Mouse (Mus musculus) midbrain, embryonic 15.5 days (tissue): ENCODE measurements at regions not wholly inside any gene's neighbourhood (a gene's known extent, or its start where the extent isn't known, plus 50 kb on each side); places are given as distances from the start of the nearest gene placed in this dataset.

Experiments
- ATAC-seq: fragments of 200-750 bp; cut with Nextera tagmentation; replicated peaks from 2 replicates; pipeline ENCODE4 v1.8.0; 2017; ENCODE audit warnings: moderate TSS enrichment
- H3K27ac ChIP-seq: fragments of 300-500 bp; sonication (generic); 2 replicates; pipeline ENCODE4 v1.5.1; 2015; ENCODE audit warnings: mild to moderate bottlenecking, inconsistent platforms
- H3K27me3 ChIP-seq: fragments of 300-500 bp; sonication (generic); replicated peaks from 2 replicates; pipeline ENCODE4 v1.6.1; 2015; ENCODE audit warnings: inconsistent platforms
- H3K36me3 ChIP-seq: fragments of 300-500 bp; sonication (generic); replicated peaks from 2 replicates; pipeline ENCODE4 v1.6.1; 2015; ENCODE audit warnings: inconsistent platforms
- H3K4me1 ChIP-seq: fragments of 300-500 bp; sonication (generic); 2 replicates; pipeline ENCODE4 v1.6.1; 2015; ENCODE audit warnings: inconsistent platforms
- H3K4me2 ChIP-seq: fragments of 300-500 bp; sonication (generic); 2 replicates; pipeline ENCODE4 v1.6.1; 2015; ENCODE audit warnings: inconsistent platforms, mild to moderate bottlenecking, moderate library complexity
- H3K4me3 ChIP-seq: fragments of 300-500 bp; sonication (generic); 2 replicates; pipeline ENCODE4 v1.5.1; 2015; ENCODE audit warnings: mild to moderate bottlenecking, inconsistent platforms
- H3K9ac ChIP-seq: fragments of 300-500 bp; sonication (generic); 2 replicates; pipeline ENCODE4 v1.6.1; 2015; ENCODE audit warnings: mild to moderate bottlenecking, inconsistent platforms
- H3K9me3 ChIP-seq: fragments of 300-500 bp; sonication (generic); 2 replicates; pipeline ENCODE4 v1.6.1; 2016; ENCODE audit warnings: inconsistent platforms
- WGBS: fragments of 180-500 bp; shearing (Covaris S2); methylation state at CpG from one replicate; pipeline ENCODE4 v1.1.7; 2015; ENCODE audit warnings: mixed read lengths; 5-methylcytosine and 5-hydroxymethylcytosine counted together

DNA sequence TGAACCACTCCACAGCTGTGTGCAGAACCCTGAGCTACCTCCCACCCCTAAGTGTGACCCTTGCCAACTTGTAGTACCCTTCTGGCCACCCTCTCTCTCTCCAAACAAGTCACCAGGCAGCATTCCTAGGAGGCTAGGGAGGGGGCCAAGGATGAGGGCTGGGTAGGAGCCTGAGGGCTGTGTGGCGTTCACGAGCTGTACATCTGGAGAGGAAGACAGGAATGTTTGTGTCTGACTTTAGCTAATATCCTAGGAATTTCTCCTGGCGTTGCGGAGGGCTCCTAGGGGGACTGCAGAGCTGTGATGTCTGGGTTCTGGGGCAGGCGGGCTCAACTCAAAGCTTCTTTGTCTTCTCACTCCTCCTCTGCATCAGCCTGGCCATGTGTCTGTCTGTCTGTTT, 262.2 kb upstream of the Zmiz1 start:
- 60% methylated on average over 5 of the region's 5 CpGs for WGBS
- Histone ChIP-seq H3K4me2 (no peak overlapping the region), H3K27me3 (no peaks in the 10 kb centered on the region), H3K4me1 (peaks cover 3% of the 10 kb centered on the region; the same call in 1 of the 2 replicates), H3K4me3 (no peak overlapping the region), H3K9ac (no peak overlapping the region), H3K9me3 (no peaks in the 10 kb centered on the region), H3K27ac (no peak overlapping the region), H3K36me3 (no peaks in the 10 kb centered on the region)
- ATAC-seq, result no peak

DNA sequence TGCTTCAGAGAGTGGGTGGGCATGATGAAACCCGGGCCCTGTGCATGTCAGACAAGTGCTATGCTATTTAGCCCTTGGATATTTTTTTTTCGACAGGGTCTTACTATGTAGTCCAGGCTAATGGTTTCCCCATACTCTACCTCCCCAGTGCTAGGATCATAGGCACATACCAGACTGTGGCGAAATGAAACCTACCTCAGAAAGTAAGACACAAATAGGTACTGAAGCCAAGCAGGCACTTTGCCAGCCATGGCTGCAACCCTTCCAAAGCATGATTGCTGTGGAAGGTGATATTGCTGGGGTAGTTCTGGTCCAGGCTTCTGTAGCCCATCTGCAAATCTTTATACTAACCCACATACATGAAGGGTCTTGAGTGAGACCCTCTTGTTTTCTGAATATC, 259.1 kb upstream of the Zmiz1 start:
- 83% methylated on average over 3 of the region's 3 CpGs for WGBS
- ATAC-seq, result no peak
- H3K4me1 ChIP-seq, result peaks cover 3% of the 10 kb centered on the region; the same call in 1 of the 2 replicates

DNA sequence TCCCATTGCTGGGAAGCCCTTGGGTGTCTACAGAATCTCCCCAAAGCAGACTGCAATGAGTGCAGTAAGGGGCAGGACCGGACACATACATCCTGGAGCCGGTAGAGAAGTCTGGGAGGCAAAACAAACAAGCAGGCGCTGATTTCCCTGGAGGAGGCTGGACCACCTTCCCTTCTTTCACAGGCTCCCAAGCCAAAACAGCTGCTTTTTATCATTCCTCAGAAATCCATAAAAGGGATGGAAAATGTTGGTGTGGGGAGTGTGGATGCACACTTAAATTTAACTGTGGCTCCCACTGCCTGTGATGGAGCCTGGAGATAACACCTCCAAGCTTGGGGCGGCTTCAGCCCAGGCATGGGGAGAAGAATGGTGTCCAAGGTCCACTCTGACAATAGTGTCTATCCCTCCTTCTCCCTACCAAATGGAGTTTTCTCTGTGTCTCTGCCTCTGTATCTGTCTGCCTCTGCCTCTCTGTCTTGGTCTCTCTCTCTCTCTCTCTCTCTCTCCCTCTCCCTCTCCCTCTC, 258.3 kb upstream of the Zmiz1 start:
- no peak overlapping the region for H3K9ac ChIP-seq
- H3K4me1 ChIP-seq, result peaks cover 3% of the 10 kb centered on the region; the same call in 1 of the 2 replicates
- no peak for ATAC-seq
- no peaks in the 10 kb centered on the region for H3K9me3 ChIP-seq
- H3K27me3 ChIP-seq, result no peaks in the 10 kb centered on the region
- H3K4me2 ChIP-seq, result no peak overlapping the region
- H3K36me3 ChIP-seq, result no peaks in the 10 kb centered on the region
- WGBS, result 72% methylated on average over 4 of the region's 4 CpGs
- no peak overlapping the region for H3K4me3 ChIP-seq
- no peak overlapping the region for H3K27ac ChIP-seq

More for the DNA sequence above, 259.1 kb upstream of the Zmiz1 start:
- Histone ChIP-seq H3K36me3 (no peaks in the 10 kb centered on the region), H3K9me3 (no peaks in the 10 kb centered on the region), H3K4me3 (no peak overlapping the region), H3K27ac (no peak overlapping the region), H3K27me3 (no peaks in the 10 kb centered on the region), H3K9ac (no peak overlapping the region), H3K4me2 (no peak overlapping the region)

DNA sequence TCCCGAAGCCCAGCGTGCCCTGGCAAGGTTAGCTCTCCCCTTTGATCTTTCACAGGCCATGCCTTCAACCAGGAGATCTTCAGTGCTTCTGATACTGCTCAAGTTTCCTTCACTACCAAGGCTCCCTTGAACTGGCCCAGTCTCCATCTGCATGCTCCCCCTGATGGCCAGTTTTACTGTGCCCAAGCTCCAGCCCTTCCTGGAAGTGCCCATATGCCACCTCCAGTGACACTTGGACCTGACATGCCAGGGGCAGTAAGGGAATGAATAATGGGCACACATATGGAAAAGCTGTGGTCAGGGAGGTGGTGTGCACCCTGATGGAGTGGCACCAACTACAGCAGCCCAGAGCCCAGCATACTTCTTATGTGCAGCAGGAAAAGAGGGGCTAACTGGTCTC, 256.7 kb upstream of the Zmiz1 start:
- Histone ChIP-seq H3K27me3 (no peaks in the 10 kb centered on the region), H3K9ac (no peak overlapping the region), H3K4me1 (peaks cover 3% of the 10 kb centered on the region; the same call in 1 of the 2 replicates), H3K36me3 (no peaks in the 10 kb centered on the region), H3K4me3 (no peak overlapping the region), H3K27ac (no peak overlapping the region), H3K4me2 (no peak overlapping the region), H3K9me3 (no peaks in the 10 kb centered on the region)
- 86% methylated on average over 2 of the region's 2 CpGs for WGBS
- no peak for ATAC-seq

DNA sequence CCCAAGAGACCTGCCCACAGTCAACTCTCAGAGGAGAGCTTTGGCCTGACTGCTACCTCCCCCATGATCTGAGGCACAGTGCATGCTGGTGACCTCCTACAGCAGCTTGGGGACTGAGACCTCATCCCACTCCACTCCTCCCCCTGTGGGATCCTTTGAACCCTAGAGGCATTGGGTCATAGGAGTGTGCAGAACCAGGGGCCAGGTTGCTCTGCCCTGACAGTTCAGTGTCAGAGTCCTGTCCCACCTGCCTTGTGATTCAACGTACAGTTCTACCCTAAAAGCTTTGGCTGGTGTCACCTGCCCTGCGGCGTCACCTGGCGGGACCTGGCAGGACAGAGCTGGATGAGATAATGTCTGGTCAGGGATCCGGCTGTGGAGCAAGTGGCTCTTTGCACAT, 254.9 kb upstream of the Zmiz1 start:
- Histone ChIP-seq H3K9ac (no peak overlapping the region), H3K27me3 (no peaks in the 10 kb centered on the region), H3K4me3 (no peak overlapping the region), H3K27ac (no peak overlapping the region), H3K36me3 (no peaks in the 10 kb centered on the region), H3K4me2 (no peak overlapping the region), H3K9me3 (no peaks in the 10 kb centered on the region), H3K4me1 (peaks cover 3% of the 10 kb centered on the region; the same call in 1 of the 2 replicates)
- no peak for ATAC-seq
- 94% methylated on average over 5 of the region's 5 CpGs for WGBS

DNA sequence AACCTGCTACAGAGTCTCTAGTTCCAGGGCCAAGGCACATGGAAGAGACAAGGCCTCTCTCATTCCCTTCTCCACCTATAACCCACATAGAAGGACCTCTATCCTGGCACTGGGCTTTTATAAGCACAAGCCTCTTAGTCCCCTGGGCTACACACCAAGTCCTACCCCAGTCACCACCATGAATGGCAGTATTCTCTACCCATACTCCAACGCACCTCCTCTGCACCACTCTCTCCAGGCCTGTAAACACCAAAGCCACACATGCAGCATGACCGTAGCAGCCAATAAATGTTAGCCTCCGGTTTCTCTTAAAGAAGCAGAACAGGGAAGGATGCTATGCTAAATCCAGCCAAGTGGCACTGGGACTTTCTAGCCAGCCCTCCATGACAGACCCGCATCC, 252.1 kb upstream of the Zmiz1 start:
- Histone ChIP-seq H3K36me3 (no peaks in the 10 kb centered on the region), H3K4me3 (no peak overlapping the region), H3K9ac (no peak overlapping the region), H3K27ac (no peak overlapping the region), H3K9me3 (no peaks in the 10 kb centered on the region), H3K4me1 (no peaks in the 10 kb centered on the region), H3K4me2 (no peak overlapping the region), H3K27me3 (no peaks in the 10 kb centered on the region)
- WGBS, result 84% methylated on average over 4 of the region's 4 CpGs
- ATAC-seq, result no peak

DNA sequence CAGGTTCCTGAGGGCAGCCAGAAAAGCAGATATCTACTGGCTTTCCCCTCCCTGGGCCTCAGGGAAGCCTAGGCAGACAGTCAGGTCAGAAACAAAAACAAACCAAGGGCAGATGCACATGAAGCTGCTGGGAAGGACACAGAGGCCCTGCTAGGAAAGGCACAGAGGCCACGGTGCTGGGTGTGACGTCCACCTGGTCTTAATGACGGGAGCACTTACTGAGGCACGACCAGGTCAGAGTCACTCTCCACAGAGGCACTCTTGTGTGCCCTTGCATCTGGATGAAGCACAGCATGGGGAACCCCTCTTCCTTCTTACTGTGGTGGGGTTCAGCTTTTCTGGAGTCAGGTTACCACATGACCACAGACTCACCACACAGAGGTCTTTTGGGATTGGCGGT, 251.6 kb upstream of the Zmiz1 start:
- WGBS, result 82% methylated on average over 5 of the region's 5 CpGs
- Histone ChIP-seq H3K36me3 (no peaks in the 10 kb centered on the region), H3K4me1 (no peaks in the 10 kb centered on the region), H3K27ac (no peak overlapping the region), H3K4me3 (no peak overlapping the region), H3K27me3 (no peaks in the 10 kb centered on the region), H3K4me2 (no peak overlapping the region), H3K9ac (no peak overlapping the region), H3K9me3 (no peaks in the 10 kb centered on the region)
- no peak for ATAC-seq

DNA sequence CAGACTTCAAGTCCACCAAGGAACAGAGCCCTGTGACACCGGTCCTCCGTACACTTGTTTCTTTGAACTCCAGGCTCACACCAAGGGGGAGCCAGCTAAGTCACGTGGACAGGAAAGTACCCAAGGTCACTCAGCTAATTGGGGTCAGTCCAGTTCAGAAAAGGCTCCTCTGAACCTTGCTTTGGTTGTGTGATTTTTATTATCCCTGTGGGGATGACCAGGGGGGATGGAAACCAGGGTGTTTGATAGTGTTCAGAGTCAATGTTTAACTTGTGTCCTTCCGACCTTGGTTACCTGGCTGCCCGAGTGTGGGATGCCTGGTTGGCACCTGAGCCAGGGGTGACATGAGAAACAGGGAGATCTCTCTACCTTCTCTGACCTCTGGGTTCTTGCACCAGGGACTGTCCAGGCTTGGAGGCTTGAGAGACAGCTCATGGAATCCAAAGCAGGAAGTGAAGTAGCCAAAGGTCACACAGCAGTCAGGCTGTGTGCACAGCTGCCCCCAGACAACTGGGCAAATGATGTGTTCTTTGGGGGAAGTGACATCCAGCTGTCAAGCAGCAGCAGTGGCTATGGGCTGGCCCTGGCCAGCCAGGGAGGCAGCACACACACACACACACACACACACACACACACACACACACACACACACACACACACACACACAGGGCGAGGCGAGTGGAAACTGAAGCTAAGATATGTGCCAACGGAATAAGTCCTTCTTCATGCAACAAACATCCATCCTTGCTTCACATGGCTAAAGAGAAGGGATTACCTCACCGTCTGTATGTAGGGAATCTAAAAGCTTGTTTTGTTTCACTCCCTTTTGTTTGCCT, 250.5 kb upstream of the Zmiz1 start:
- Histone ChIP-seq H3K4me3 (no peak overlapping the region), H3K9ac (no peak overlapping the region), H3K27ac (no peak overlapping the region), H3K27me3 (no peaks in the 10 kb centered on the region), H3K4me2 (no peak overlapping the region), H3K4me1 (no peaks in the 10 kb centered on the region), H3K9me3 (no peaks in the 10 kb centered on the region), H3K36me3 (no peaks in the 10 kb centered on the region)
- no peak for ATAC-seq
- WGBS, result 66% methylated on average over 9 of the region's 9 CpGs

DNA sequence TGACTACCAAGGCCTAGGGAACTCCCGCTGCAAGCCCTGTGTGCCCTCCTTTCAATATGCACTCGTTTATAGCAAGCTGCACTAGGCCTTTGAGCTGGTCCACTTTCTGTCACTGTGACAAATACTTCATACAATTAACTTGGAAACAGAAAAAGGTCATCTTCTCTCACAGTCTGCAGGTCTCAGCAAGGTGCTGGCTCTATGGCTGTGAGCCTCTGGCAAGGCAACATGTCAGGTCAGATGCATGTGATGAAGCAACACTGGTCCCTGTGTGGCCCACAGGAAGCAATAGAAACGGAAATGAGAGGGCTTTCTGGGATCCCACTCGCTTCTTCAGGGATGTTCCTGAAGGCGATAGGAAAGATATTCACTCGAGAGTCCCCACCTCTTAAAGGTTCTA, 245.9 kb upstream of the Zmiz1 start:
- Histone ChIP-seq H3K4me2 (no peak overlapping the region), H3K4me1 (no peaks in the 10 kb centered on the region), H3K4me3 (no peak overlapping the region), H3K9ac (no peak overlapping the region), H3K27me3 (no peaks in the 10 kb centered on the region), H3K9me3 (no peaks in the 10 kb centered on the region), H3K27ac (no peak overlapping the region), H3K36me3 (no peaks in the 10 kb centered on the region)
- 66% methylated on average over 6 of the region's 6 CpGs for WGBS
- no peak for ATAC-seq

DNA sequence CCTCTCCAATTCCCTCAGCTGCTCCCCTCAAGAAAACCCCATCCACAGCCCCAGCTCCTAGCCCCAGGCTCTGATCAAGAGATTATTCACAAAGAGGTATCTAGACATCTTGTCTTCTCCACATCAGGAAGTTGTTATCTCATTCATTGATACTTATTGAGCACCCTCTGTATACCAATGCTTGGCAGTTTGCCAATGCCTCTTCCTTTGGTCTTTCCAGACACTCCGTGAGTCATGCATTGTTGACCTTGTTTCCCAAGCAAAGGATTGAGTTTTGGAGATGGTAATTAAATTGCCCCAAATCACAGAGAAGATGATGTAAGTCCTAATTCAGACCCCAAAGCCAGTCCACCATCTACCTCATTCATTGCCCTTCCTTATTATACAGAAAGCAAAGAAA, 235.9 kb upstream of the Zmiz1 start:
- ATAC-seq, result no peak
- no peaks in the 10 kb centered on the region for H3K27me3 ChIP-seq
- H3K27ac ChIP-seq, result no peak overlapping the region
- no peak overlapping the region for H3K9ac ChIP-seq
- 37% methylated on average over 1 of the region's 1 CpGs for WGBS
- H3K36me3 ChIP-seq, result no peaks in the 10 kb centered on the region
- H3K4me2 ChIP-seq, result no peak overlapping the region
- H3K4me3 ChIP-seq, result no peak overlapping the region
- H3K4me1 ChIP-seq, result peaks cover 34% of the 10 kb centered on the region
- H3K9me3 ChIP-seq, result no peaks in the 10 kb centered on the region

DNA sequence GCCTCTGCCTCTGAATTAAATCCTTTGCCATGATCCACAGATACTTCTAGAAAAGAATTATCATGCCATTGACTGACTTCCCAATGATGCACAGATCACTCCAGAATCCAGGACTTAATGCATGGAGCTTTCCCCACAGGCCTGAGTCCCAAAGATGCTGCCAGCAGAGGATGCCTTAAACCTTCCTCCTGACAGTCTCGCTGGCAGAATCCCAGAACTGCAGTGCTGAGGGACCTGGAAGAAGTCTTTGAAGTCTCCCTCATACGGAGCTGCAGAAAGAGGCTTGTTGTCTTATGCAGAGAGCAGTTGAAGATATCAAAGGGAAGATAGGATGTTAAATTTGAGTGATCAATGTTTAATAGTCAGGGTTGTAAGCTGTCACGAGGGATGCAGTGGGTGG, 233.8 kb upstream of the Zmiz1 start:
- ATAC-seq, result no peak
- 38% methylated on average over 3 of the region's 3 CpGs for WGBS
- peaks cover 47% of the 10 kb centered on the region for H3K4me1 ChIP-seq

DNA sequence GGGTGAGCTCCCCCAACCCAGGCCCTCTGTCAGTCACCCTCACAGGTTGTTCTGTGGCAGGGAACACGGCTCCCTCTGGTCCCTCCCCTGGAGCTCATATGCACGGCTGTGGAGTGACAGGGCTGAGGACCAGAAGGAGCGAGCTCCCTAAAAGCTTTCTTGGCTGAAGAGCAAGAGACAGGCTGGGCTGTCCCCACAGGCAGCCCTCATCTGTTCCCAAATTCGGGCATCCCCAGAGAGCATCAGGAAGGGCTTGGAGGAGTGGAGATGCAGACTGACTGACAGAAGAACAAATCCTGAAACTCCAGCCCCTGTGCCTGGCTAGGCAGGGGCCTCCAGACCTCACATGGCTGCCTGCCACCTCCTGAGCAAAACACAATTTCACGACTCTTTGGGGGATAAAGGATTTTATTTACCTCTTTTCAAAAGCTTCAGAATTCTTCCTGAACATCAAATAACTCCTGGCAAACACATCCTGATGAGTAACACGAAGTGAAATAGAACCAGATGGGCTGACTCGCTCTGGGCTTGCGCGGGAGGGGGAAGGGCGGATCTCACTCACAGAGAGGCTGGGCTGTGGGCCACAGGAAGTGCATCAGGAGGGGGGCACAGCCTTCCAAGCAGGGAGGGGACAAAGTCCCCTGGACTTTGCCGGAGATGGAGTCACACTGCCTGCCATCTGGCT, 232.7 kb upstream of the Zmiz1 start:
- H3K27me3 ChIP-seq, result no peaks in the 10 kb centered on the region
- ATAC-seq, result peak; percentile 88
- peak overlapping the region; percentile 11 for H3K4me2 ChIP-seq
- 4% methylated on average over 11 of the region's 11 CpGs for WGBS
- H3K4me3 ChIP-seq, result no peak overlapping the region
- no peaks in the 10 kb centered on the region for H3K9me3 ChIP-seq
- peaks cover 47% of the 10 kb centered on the region for H3K4me1 ChIP-seq
- peak overlapping the region; percentile 78 for H3K27ac ChIP-seq
- no peak overlapping the region for H3K9ac ChIP-seq
- no peaks in the 10 kb centered on the region for H3K36me3 ChIP-seq

More for the DNA sequence above, 233.8 kb upstream of the Zmiz1 start:
- H3K36me3 ChIP-seq, result no peaks in the 10 kb centered on the region
- H3K27me3 ChIP-seq, result no peaks in the 10 kb centered on the region
- H3K9ac ChIP-seq, result no peak overlapping the region
- no peaks in the 10 kb centered on the region for H3K9me3 ChIP-seq
- H3K27ac ChIP-seq, result peak overlapping the region; percentile 78
- H3K4me3 ChIP-seq, result no peak overlapping the region
- no peak overlapping the region for H3K4me2 ChIP-seq
